Mouse (Mus musculus) bone marrow, adult 2 months (tissue): ENCODE data around the gene Ssxb8.

ENCODE experiments used
- CTCF ChIP-seq: fragments of 200-500 bp; IDR thresholded peaks from 2 replicates; pipeline ENCODE4 v1.5.1; 2011; ENCODE audit warnings: low read length, control low read depth; ENCODE audit not compliant: control insufficient read depth, insufficient read depth
- POLR2A ChIP-seq: fragments of 200-500 bp; IDR thresholded peaks from 2 replicates; pipeline ENCODE4 v1.6.1; 2011; ENCODE audit warnings: low read depth, mild to moderate bottlenecking, control low read depth, low read length, borderline replicate concordance; ENCODE audit not compliant: control insufficient read depth

DNA sequence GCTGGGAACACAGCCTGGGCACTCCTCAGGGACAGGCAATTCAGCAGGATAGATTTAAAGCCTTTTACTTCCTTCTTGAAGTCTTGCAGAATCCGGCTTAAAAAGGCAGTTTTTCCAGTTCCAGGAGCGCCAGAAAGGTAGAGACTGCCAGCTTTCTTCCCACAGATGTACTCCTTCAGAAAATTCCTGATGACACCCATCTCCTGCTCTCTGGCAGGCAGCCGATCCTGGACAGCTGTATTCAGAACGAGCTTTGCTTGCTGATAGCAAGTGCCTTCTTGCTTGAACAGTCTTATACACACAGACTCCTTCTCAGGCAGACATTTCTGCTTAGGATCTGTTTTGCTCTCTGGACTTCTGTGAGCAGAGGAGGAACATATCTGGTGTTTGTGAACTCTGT is 27.6 kb downstream of the Ssxb8 start:
- TF ChIP-seq CTCF, result no peak
- TF ChIP-seq POLR2A, result no peak
